Mouse (Mus musculus) embryonic fibroblast, embryonic 13.5 days (primary cell): ENCODE data around the gene Ing2.

Experiments
- CTCF ChIP-seq: IDR thresholded peaks from 2 replicates; pipeline ENCODE4 v1.5.1; 2011; ENCODE audit warnings: mild to moderate bottlenecking, control low read depth, low read length, moderate library complexity, borderline replicate concordance; ENCODE audit not compliant: insufficient read depth
- POLR2A ChIP-seq: IDR thresholded peaks from 2 replicates; pipeline ENCODE4 v1.6.1; 2011; ENCODE audit warnings: low read depth, mild to moderate bottlenecking, control low read depth, low read length, moderate library complexity

GRCm38 (mm10) chr8:47697696-47698095, 22.3 kb upstream of the Ing2 start:
- no peak for TF ChIP-seq POLR2A
- no peak for TF ChIP-seq CTCF
